Mouse (Mus musculus): ENCODE measurements around the gene Dcdc2a. TPM values are rescaled to one million over a fixed set of nuclear protein-coding genes. Genes with fewer than 3 reads are reported as not detected.

The Dcdc2a gene
- polyA plus RNA-seq, 1 experiment, result 0.06 TPM

- WGBS, result 90% methylated on average over 2 of the region's 2 CpGs
- TF ChIP-seq CTCF (IDR thresholded peaks at IDR 0.05; ENCODE audit: extremely low read depth, insufficient read depth, insufficient read length, insufficient replicate concordance) (no peak), POLR2A (IDR thresholded peaks at IDR 0.05; ENCODE audit: low read depth, low read length) (no peak)
Measured at GRCm38 (mm10) chr13:25066659-25067058, 10.9 kb downstream of the Dcdc2a start.

GRCm38 (mm10) chr13:25067183-25067582 lies 11.4 kb downstream of the Dcdc2a start:
- Histone ChIP-seq H3K4me3 (ENCODE audit: extremely low read depth, insufficient read depth, insufficient read length) (no peak overlapping the region), H3K27ac (ENCODE audit: insufficient read depth, low read length) (no peak overlapping the region), H3K27me3 (ENCODE audit: control insufficient read depth, insufficient read depth, low read length) (no peaks in the 10 kb centered on the region), H3K4me1 (ENCODE audit: control insufficient read depth, insufficient read depth, insufficient read length) (no peaks in the 10 kb centered on the region), H3K36me3 (ENCODE audit: control insufficient read depth, insufficient read depth, low read length) (no peaks in the 10 kb centered on the region)
- TF ChIP-seq CTCF (IDR thresholded peaks at IDR 0.05; ENCODE audit: extremely low read depth, insufficient read depth, insufficient read length, insufficient replicate concordance), result no peak
- TF ChIP-seq POLR2A (IDR thresholded peaks at IDR 0.05; ENCODE audit: low read depth, low read length), result no peak
- DNase-seq (ENCODE audit: low read depth in 1 of 2, low spot score in 2 of 2), result no peak
- 88% methylated on average over 4 of the region's 4 CpGs for WGBS

More at GRCm38 (mm10) chr13:25066659-25067058, 10.9 kb downstream of the Dcdc2a start:
- Histone ChIP-seq H3K4me1 (ENCODE audit: control insufficient read depth, insufficient read depth, insufficient read length) (no peaks in the 10 kb centered on the region), H3K4me3 (ENCODE audit: extremely low read depth, insufficient read depth, insufficient read length) (no peak overlapping the region), H3K27me3 (ENCODE audit: control insufficient read depth, insufficient read depth, low read length) (no peaks in the 10 kb centered on the region), H3K36me3 (ENCODE audit: control insufficient read depth, insufficient read depth, low read length) (no peaks in the 10 kb centered on the region), H3K27ac (ENCODE audit: insufficient read depth, low read length) (no peak overlapping the region)
- DNase-seq (ENCODE audit: low read depth in 1 of 2, low spot score in 2 of 2), result no peak

DNA sequence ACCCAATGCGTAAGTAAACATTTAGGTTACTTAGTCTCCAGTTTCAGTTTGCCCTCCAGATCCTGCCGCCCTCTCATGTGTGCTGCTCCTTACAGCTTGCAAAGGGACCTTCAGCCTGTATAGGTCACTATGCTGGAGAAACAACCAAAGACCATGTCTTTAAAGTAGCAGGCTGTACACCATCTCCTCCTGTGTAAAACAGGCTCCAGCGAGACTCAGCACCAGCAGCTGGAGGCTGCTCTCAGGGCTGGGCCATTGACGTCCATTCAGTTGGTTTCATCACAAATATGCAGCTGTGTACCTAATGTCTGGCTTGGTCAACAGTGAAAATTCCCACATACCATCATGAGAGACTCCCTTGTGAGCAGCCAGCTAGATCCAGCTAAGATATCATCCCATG lies 14.0 kb downstream of the Dcdc2a start:
- Histone ChIP-seq H3K4me3 (ENCODE audit: extremely low read depth, insufficient read depth, insufficient read length) (no peak overlapping the region), H3K27me3 (ENCODE audit: control insufficient read depth, insufficient read depth, low read length) (no peaks in the 10 kb centered on the region), H3K36me3 (ENCODE audit: control insufficient read depth, insufficient read depth, low read length) (no peaks in the 10 kb centered on the region), H3K27ac (ENCODE audit: insufficient read depth, low read length) (no peak overlapping the region), H3K4me1 (ENCODE audit: control insufficient read depth, insufficient read depth, insufficient read length) (no peaks in the 10 kb centered on the region)
- no peak for TF ChIP-seq CTCF (IDR thresholded peaks at IDR 0.05; ENCODE audit: extremely low read depth, insufficient read depth, insufficient read length, insufficient replicate concordance)
- TF ChIP-seq POLR2A (IDR thresholded peaks at IDR 0.05; ENCODE audit: low read depth, low read length), result no peak
- no peak for DNase-seq (ENCODE audit: low read depth in 1 of 2, low spot score in 2 of 2)
- WGBS, result 83% methylated on average over 4 of the region's 4 CpGs

- TF ChIP-seq CTCF (IDR thresholded peaks at IDR 0.05; ENCODE audit: extremely low read depth, insufficient read depth, insufficient read length, insufficient replicate concordance) (no peak), POLR2A (IDR thresholded peaks at IDR 0.05; ENCODE audit: low read depth, low read length) (no peak)
- H3K27me3 ChIP-seq (ENCODE audit: control insufficient read depth, insufficient read depth, low read length), result no peaks in the 10 kb centered on the region
- no peak for DNase-seq (ENCODE audit: low read depth in 1 of 2, low spot score in 2 of 2)
- no peaks in the 10 kb centered on the region for H3K4me1 ChIP-seq (ENCODE audit: control insufficient read depth, insufficient read depth, insufficient read length)
- H3K27ac ChIP-seq (ENCODE audit: insufficient read depth, low read length), result no peak overlapping the region
- no peak overlapping the region for H3K4me3 ChIP-seq (ENCODE audit: extremely low read depth, insufficient read depth, insufficient read length)
- H3K36me3 ChIP-seq (ENCODE audit: control insufficient read depth, insufficient read depth, low read length), result no peaks in the 10 kb centered on the region
- 89% methylated on average over 4 of the region's 4 CpGs for WGBS
Measured at GRCm38 (mm10) chr13:25070791-25071190, 15.0 kb downstream of the Dcdc2a start.

DNA sequence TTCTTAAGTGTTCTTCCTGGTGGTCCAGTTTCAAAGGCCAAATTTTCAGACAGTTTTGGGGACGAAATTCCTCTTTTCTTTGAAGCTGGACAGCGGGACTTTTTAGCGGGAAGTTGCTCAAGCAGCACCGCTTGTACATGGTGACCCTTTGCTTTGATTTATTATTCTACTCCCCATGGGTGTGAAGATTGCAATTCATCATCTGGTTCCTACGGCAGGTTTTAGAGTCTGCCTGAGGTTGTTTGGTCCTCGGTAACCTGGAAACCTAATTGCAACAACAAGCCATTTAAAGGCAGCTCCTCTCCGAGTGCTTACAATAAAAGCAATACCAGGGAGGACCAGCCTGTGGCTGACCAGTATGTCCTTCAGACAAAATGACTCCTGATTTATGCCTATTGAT lies 21.5 kb downstream of the Dcdc2a start:
- TF ChIP-seq CTCF (IDR thresholded peaks at IDR 0.05; ENCODE audit: extremely low read depth, insufficient read depth, insufficient read length, insufficient replicate concordance) (no peak), POLR2A (IDR thresholded peaks at IDR 0.05; ENCODE audit: low read depth, low read length) (no peak)
- Histone ChIP-seq H3K4me3 (ENCODE audit: extremely low read depth, insufficient read depth, insufficient read length) (no peak overlapping the region), H3K4me1 (ENCODE audit: control insufficient read depth, insufficient read depth, insufficient read length) (no peaks in the 10 kb centered on the region), H3K27me3 (ENCODE audit: control insufficient read depth, insufficient read depth, low read length) (no peaks in the 10 kb centered on the region), H3K27ac (ENCODE audit: insufficient read depth, low read length) (no peak overlapping the region), H3K36me3 (ENCODE audit: control insufficient read depth, insufficient read depth, low read length) (no peaks in the 10 kb centered on the region)
- 27% methylated on average over 7 of the region's 7 CpGs for WGBS
- no peak for DNase-seq (ENCODE audit: low read depth in 1 of 2, low spot score in 2 of 2)

DNA sequence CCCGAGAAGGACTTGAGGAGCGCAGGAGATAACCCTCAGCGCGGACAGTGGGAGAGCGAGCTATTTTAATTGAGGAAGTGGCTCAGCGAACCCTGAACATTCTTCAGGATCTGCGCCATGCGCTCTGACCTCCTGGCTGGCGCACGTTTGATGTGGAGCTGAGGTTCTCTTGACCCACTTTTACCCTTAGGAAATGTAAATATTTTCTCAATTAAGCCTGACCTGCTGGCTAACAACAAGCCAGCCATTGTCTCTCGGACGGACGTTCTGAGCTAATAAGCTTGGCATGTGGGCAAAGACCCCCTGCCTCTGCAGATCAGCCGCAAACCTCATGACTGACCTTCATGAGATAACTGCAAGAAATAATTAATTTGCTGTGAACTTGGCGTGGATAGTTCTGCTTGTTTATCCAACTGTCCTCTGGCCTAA lies 27.4 kb downstream of the Dcdc2a start:
- Histone ChIP-seq H3K36me3 (ENCODE audit: control insufficient read depth, insufficient read depth, low read length) (no peaks in the 10 kb centered on the region), H3K27me3 (ENCODE audit: control insufficient read depth, insufficient read depth, low read length) (no peaks in the 10 kb centered on the region), H3K4me3 (ENCODE audit: extremely low read depth, insufficient read depth, insufficient read length) (no peak overlapping the region), H3K27ac (ENCODE audit: insufficient read depth, low read length) (no peak overlapping the region), H3K4me1 (ENCODE audit: control insufficient read depth, insufficient read depth, insufficient read length) (no peaks in the 10 kb centered on the region)
- WGBS, result 25% methylated on average over 15 of the region's 15 CpGs
- no peak for DNase-seq (ENCODE audit: low read depth in 1 of 2, low spot score in 2 of 2)
- no peak for TF ChIP-seq POLR2A (IDR thresholded peaks at IDR 0.05; ENCODE audit: low read depth, low read length)
- TF ChIP-seq CTCF (IDR thresholded peaks at IDR 0.05; ENCODE audit: extremely low read depth, insufficient read depth, insufficient read length, insufficient replicate concordance), result no peak

DNA sequence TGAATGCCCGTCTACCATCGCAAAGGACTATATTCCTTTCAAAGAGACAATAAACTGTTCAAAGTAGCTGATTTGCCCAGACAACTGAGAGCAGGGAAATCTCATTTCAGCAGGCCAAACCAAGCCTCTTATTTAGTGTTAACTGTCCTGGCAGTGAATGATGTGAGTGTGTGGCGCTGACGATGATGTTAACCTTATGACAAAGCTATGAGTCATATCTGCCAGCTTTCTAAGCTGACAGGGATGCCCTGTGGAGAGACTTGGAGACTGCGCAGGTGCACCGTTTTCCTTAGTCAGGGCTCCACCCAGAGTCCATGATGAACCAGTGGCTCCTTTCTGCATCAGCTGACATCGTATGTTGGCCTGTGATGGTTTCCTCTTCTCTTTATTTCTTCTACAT lies 29.3 kb downstream of the Dcdc2a start:
- 90% methylated on average over 7 of the region's 7 CpGs for WGBS
- H3K27ac ChIP-seq (ENCODE audit: insufficient read depth, low read length), result no peak overlapping the region
- H3K27me3 ChIP-seq (ENCODE audit: control insufficient read depth, insufficient read depth, low read length), result no peaks in the 10 kb centered on the region
- no peak overlapping the region for H3K4me3 ChIP-seq (ENCODE audit: extremely low read depth, insufficient read depth, insufficient read length)
- no peaks in the 10 kb centered on the region for H3K4me1 ChIP-seq (ENCODE audit: control insufficient read depth, insufficient read depth, insufficient read length)
- TF ChIP-seq POLR2A (IDR thresholded peaks at IDR 0.05; ENCODE audit: low read depth, low read length), result no peak
- TF ChIP-seq CTCF (IDR thresholded peaks at IDR 0.05; ENCODE audit: extremely low read depth, insufficient read depth, insufficient read length, insufficient replicate concordance), result no peak
- DNase-seq (ENCODE audit: low read depth in 1 of 2, low spot score in 2 of 2), result no peak
- no peaks in the 10 kb centered on the region for H3K36me3 ChIP-seq (ENCODE audit: control insufficient read depth, insufficient read depth, low read length)

Measured in spleen, adult 2 months (tissue).